Mouse (Mus musculus): Measurements from ENCODE around the gene Tspan14. TPM values are rescaled to one million over a fixed set of nuclear protein-coding genes. Genes with fewer than 3 reads are reported as not detected.

Gene Tspan14
- polyA plus RNA-seq (2012; rRNA removed) = 77.8 and 83.7 TPM in 2 replicates

DNA sequence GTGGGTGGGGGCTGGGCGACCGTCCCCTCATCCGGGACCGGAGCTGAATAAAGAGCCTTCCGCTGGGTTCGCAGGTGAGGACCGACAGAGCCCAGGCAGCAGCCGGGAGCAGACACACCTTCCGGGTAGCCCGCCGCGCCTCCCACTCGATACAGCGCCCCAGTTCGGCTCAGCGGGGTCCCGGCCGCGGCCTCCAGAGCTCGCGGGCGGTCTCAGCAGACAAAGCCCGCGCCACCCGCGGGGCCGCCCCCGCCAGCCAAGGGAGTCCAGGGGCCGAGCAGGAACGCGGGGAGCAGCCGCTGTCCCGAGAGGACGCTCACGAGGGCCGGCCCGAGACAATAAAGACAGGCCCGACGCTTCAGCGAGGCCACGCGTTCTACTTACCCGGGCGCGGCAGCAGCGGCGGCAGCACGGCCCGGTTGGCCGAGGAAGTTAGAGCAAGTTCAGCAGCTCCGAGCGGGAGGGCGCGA lies at the start of gene Tspan14:
Tspan14 (minus strand) TSS at position 416 of the 470 bp plus-strand sequence.

GRCm38 (mm10) chr14:41013630-41014613 lies 47.3 kb upstream of the Tspan14 start, which contains the start of gene Fam213a:
Gene Fam213a (minus strand): TSS chr14:41013788.

DNA sequence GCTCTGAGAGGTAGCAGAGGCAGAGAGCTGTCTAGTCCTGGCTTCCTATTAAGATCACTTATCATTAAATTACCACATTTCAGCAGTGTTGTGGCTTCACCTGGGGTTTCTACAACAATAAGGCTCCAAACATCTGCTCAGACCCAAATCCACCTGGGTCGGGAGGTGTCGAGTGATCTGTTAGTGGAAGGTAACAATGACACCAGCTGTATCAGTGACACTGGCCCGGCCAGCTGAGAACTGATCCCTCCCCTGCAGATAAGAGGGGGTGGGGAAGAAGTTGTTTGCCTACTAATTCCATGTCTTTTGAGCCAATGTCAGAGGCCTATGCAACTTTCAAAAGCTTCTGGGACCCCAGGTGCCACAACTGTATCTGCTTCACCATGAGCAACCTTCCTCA lies 73.4 kb downstream of the Tspan14 start, which contains the start of gene Sh2d4b:
Sh2d4b (minus strand) TSS at position 71 of the 400 bp plus-strand sequence.

Other genes starting within 250 kb of the Tspan14 start
- gene Sh2d4b, start 73.5 kb downstream of the Tspan14 start, polyA plus RNA-seq (2012; rRNA removed) = 2.0 and 3.3 TPM in 2 replicates
- gene Fam213a, start 47.0 kb upstream of the Tspan14 start, polyA plus RNA-seq (2012; rRNA removed) = 29.3 and 44.3 TPM in 2 replicates
- 0.21 and 0.26 TPM in 2 replicates for gene Dydc2, start 102.4 kb upstream of the Tspan14 start, polyA plus RNA-seq (2012; rRNA removed)
- gene Dydc1, start 106.1 kb upstream of the Tspan14 start, polyA plus RNA-seq (2012; rRNA removed) = 0.06 TPM in 1 of 2 replicates, not detected in the other
- 0.09 TPM in 1 of 2 replicates, not detected in the other for gene Mat1a, start 138.2 kb upstream of the Tspan14 start, polyA plus RNA-seq (2012; rRNA removed)
- not detected in 2 replicates for gene Sftpa1, start 165.0 kb upstream of the Tspan14 start, polyA plus RNA-seq (2012; rRNA removed)
- gene Mbl1, start 184.7 kb upstream of the Tspan14 start, polyA plus RNA-seq (2012; rRNA removed) = 0.14 and 0.48 TPM in 2 replicates
- gene Sftpd, start 218.3 kb upstream of the Tspan14 start, polyA plus RNA-seq (2012; rRNA removed) = not detected in 2 replicates

Measured in central nervous system, embryonic 11.5 days (tissue).